Mouse (Mus musculus): ENCODE measurements around the gene Camkv. TPM values are rescaled to one million over a fixed set of nuclear protein-coding genes. Genes with fewer than 3 reads are reported as not detected.

Camkv gene
- 0.16 and 0.43 TPM in 2 replicates for polyA plus RNA-seq (2012; rRNA removed)

GRCm38 (mm10) chr9:107935374-107935773 is at the start of gene Camkv:
Camkv (plus strand) TSS chr9:107935674.

GRCm38 (mm10) chr9:107887804-107888266 is 47.6 kb upstream of the Camkv start, which contains the start of gene Mon1a:
Mon1a (plus strand) TSS chr9:107888151.

DNA sequence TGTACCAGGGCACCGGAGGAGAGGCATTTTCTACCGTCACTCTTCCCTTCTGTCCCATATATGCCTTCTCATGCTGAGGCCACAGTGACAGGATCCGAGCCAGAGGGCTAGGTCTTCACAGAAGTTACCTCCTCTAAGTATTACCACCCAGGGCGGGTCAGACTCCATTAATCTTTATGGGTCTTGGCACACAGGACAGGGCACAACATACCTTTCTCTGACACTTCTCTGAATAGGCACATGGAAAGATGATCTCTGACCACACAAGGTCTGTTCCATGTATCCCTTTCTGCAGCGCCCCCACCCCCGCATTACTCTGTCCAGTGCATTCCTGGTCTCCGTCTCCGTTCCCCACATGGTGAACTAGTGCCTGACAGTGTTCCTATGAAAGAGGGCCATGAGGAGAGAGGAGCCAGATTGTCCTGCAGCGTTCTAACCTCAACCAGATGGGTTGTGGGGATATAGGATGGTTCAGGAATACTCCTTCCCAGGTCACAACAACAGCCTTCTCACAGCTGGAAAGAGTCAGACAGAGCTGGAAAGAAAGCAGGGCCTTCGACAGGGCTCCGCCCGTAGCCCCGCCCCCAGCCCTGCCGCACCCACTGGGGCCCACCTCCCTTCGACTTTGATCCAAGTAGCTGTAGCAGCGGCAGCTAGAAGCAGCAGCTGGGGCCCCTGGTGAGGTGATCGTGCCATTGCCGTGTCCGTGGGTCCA is 29.1 kb upstream of the Camkv start, which contains the start of gene Mst1r:
Mst1r (plus strand) TSS at position 622 of the 715 bp plus-strand sequence.

GRCm38 (mm10) chr9:107928169-107928568 is 7.3 kb upstream of the Camkv start, which contains the start of gene Actl11:
Actl11 (plus strand) TSS chr9:107928469.

DNA sequence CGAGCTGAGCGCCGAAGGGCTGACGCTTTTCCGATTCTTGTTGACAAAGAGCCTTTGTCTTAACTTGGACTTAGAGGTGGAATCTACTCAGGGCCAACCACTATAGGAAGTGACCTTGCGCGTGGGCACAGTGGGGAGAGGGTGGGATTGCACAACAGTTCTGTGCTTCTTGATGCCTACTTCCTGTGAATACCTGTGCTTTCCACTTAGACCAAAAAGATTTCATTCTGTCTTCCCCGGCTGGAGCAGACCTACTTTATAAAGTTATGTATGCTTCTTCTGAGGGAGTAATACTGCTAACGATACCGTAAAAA is 14.4 kb downstream of the Camkv start, which contains the start of gene Traip:
Traip (plus strand) TSS at position 215 of the 314 bp plus-strand sequence.

GRCm38 (mm10) chr9:107975399-107976386 is 40.2 kb downstream of the Camkv start, which contains the start of gene Uba7:
Uba7 (plus strand) TSS chr9:107975505.

DNA sequence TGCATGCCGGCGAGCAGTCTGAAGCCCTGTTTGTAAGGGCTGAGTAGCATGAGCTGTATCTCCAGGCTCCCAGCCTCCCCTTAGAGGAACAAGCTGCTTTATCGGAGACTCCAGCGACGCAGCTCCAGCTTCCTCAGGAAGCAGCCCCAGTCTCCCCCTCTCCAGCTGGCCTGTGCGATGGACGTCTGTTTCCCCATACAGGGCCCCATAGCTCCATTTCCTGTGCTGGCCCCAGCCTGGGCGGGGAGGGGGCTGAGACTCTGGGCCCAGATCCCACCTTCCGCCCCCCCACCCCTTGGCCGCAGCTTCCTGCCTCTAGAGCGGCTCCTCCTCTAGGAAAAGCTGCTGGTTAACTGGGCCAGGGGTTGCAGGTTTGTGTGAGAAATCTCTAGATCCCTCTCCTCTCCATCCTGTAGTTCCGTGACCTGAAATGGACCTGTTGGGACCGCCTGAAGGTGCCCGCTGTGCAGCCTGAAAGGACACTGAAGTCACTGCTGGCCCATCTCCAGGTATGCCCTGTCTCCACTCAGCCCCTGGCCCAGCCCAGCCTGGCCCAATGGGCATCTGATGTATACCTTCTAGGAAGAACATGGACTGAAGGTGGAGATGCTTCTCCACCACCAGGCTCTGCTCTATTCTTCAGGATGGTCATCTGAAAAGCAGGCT is 47.3 kb downstream of the Camkv start, which contains the start of gene Gm20661:
Gm20661 (plus strand) TSS at position 378 of the 666 bp plus-strand sequence.

DNA sequence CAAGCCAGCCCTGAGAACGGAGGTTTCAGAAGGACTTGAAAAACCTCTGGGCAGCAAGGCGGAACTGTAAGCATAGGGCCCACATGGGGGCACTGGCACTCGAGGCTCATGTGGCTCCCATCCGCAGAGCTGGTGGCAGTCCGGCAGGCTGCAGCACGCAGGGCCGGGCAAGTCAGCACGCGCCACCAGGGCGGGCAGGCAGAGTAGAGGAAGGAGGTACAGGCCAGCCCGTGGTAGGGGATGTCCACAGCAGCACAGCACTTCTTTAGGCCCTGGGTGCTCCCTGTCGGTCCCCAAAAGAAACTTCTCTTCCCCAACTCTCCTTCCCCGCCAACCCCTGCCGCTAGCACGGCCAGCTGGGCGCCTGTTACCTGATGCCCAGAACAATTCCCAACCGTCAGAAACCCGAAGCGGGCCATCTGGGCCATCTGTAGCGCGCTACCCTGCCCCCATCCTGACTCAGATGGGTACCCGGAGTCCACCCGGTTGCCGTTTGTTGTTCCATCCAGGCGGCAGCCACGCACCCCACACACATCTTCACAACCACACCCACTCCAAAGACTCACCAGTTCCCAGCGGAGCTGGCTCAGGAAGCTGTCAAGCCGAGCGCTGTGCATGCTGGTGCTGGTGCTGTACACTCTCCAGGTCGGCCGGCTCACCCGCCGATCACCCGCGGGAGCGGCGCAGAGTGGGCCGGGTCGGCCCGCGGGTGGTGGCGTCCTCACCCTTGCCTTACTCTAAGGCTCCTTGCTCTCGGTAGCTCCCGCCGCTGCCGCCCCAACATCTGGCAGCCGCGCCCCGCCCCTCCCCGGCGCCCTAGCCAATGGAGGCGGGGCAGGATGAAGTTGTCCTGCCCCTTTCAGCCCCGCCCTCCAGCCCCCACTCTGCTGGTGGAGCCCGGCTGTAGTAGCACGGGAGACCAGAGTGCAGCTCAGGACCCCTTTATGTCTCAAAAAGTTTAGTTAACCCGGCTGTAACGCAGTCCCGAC is 50.0 kb downstream of the Camkv start, which contains the start of gene Inka1:
Inka1 (minus strand) TSS at position 749 of the 989 bp plus-strand sequence.

GRCm38 (mm10) chr9:107992197-107992596 is 56.7 kb downstream of the Camkv start, which contains the start of gene Cdhr4:
Cdhr4 (plus strand) TSS chr9:107992497.

GRCm38 (mm10) chr9:107996049-107996448 is 60.6 kb downstream of the Camkv start, which contains the start of gene Gm20662:
Gm20662 (plus strand) TSS chr9:107996349.

Other genes starting within 250 kb of the Camkv start
- 78.9 and 92.8 TPM in 2 replicates for gene Sema3f, start 225.2 kb upstream of the Camkv start, polyA plus RNA-seq (2012; rRNA removed)
- gene Rbm5, start 164.7 kb upstream of the Camkv start, polyA plus RNA-seq (2012; rRNA removed) = 18.1 and 30.1 TPM in 2 replicates
- gene Rbm6, start 62.4 kb upstream of the Camkv start, polyA plus RNA-seq (2012; rRNA removed) = 4.0 and 5.3 TPM in 2 replicates
- 38.1 and 50.7 TPM in 2 replicates for gene Mon1a, start 47.5 kb upstream of the Camkv start, polyA plus RNA-seq (2012; rRNA removed)
- 78.7 and 86.7 TPM in 2 replicates for gene Mst1r, start 28.8 kb upstream of the Camkv start, polyA plus RNA-seq (2012; rRNA removed)
- gene Actl11, start 7.2 kb upstream of the Camkv start, polyA plus RNA-seq (2012; rRNA removed) = not detected in 2 replicates
- 0.88 and 2.2 TPM in 2 replicates for gene Traip, start 14.5 kb downstream of the Camkv start, polyA plus RNA-seq (2012; rRNA removed)
- 24.3 and 29.0 TPM in 2 replicates for gene Uba7, start 39.8 kb downstream of the Camkv start, polyA plus RNA-seq (2012; rRNA removed)
- gene Gm20661, start 47.4 kb downstream of the Camkv start, polyA plus RNA-seq (2012; rRNA removed) = 0.04 TPM in 1 of 2 replicates, not detected in the other
- 8.1 and 8.3 TPM in 2 replicates for gene Inka1, start 50.2 kb downstream of the Camkv start, polyA plus RNA-seq (2012; rRNA removed)
- 0.63 and 0.74 TPM in 2 replicates for gene Cdhr4, start 56.8 kb downstream of the Camkv start, polyA plus RNA-seq (2012; rRNA removed)
- 0.10 TPM in 1 of 2 replicates, not detected in the other for gene Gm20662, start 60.7 kb downstream of the Camkv start, polyA plus RNA-seq (2012; rRNA removed)
- 38.4 and 50.1 TPM in 2 replicates for gene Ip6k1, start 66.8 kb downstream of the Camkv start, polyA plus RNA-seq (2012; rRNA removed)
- gene Gmppb, start 113.6 kb downstream of the Camkv start, polyA plus RNA-seq (2012; rRNA removed) = 12.7 and 13.3 TPM in 2 replicates
- 4.8 and 8.3 TPM in 2 replicates for gene Amigo3, start 117.5 kb downstream of the Camkv start, polyA plus RNA-seq (2012; rRNA removed)
- 1.8 and 2.7 TPM in 2 replicates for gene Mst1, start 144.8 kb downstream of the Camkv start, polyA plus RNA-seq (2012; rRNA removed)
- gene Rnf123, start 147.7 kb downstream of the Camkv start, polyA plus RNA-seq (2012; rRNA removed) = 37.7 and 49.7 TPM in 2 replicates
- gene Apeh, start 158.9 kb downstream of the Camkv start, polyA plus RNA-seq (2012; rRNA removed) = 65.0 and 72.5 TPM in 2 replicates